Mouse (Mus musculus): ENCODE data around the gene Cacna1c.
A peak's percentile ranks its signal among the peaks of the same experiment; 100 is the strongest.
"Not testable (repeated sequence)": the region's sequence is repeated elsewhere in the genome, so short reads cannot be mapped to it uniquely, and the experiment has no call there.

The Cacna1c gene

DNA sequence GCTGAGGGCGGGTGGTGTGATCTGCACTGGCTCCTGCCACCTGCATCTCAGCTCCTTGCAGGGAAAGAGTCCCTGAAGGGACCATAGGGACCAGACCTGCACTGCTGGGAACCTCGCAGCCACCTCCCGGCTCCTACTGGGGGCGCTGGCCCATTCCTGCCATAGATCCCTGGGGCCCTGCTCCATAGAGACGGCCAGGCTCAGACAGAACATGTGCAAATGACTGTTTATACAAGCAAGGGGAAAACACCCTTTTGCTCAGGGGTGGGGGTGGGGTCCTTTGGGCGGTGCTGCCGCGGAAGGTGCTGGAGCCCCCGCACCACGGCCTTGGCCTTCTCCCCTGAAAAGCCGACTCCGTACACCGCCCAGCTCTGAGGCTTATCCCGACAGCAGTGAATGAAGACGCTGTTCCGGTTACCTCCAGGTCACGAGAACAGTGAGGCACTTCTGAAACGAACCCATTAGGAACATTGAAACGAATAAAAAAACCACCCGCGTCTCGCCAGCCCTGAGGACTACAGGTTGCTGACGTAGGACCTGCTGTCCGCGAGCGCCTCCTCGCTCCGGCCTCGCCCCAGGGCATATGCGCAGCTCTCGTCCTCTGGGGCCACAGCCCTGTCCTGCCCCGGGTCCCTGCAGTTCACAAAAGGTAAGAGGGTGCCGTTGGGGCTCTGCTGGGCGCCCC lies 602.7 kb downstream of the Cacna1c start:
- DNase-seq (ENCODE audit: low spot score) = peak; percentile 51

DNA sequence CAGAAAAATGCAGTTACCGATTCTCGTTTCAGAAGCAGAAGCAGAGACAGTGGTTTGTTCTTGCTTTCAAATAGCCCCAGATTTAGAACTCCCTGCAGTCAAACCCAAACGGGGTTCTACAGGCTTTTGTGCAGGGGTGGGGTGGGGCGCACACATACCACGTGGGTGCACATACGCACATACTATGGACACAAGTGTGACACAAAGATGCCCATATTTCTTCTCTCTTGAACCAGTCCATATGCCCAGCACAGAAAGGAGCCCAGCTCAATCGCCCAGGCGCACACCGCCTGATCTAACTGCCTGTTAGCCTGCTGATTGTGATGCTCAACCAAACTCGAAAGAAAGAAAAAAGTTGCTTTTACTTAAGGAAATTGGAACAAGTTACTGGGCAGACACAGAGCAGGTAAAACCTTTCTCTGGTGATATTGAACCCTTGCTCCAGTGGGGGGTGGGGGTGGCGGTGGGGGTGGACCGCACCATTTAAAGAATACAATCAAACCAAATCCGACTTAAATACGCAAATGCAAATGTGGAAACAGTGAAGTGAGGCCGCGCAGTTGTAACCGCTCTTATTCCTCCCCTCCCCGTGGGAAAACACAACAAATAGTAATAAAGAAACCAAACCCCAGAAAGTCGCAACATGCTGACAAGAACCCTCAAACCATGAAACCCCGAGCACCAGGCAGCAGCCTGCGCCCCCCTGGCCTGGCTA lies 603.4 kb downstream of the Cacna1c start:
- DNase-seq (ENCODE audit: low spot score) = peak; percentile 22

DNA sequence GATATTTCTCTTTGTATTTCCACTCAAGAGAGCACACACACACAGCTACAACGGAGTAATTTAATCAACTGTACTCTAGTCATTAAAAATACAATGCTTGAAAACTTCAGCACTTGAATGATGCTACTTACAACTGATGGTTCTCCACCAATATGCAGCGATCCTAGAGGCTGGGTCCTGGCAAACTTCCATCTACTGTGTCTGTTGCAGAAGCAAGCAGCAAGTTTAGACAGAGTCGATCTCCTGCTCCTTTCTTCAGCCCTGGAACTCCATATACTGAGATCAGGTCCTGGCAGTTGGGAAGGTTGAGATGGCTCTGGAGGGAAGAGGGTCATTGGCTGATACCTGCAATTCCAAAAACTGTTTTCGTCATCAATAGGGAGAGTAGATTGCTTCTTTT lies 617.5 kb downstream of the Cacna1c start:
- not testable (repeated sequence) for DNase-seq (ENCODE audit: low spot score)

DNA sequence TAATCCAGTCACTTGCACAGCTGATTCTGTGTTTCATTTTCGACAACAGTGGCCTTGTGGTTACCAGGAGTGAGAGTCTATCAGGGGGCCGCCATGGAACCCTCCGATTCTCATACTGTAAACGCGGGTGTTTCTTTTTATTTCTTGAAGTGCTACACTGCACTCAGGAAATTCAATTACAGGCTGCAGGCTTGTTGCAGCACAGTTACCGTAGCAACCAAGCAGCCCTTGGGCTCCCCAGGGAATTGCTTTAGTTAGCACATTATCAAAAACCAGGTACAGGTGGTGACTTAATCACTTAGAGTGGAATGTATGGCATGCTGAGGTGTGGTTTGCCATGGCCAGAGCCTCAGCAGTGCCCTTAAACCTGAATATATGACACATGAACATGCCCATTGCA lies 621.9 kb downstream of the Cacna1c start:
- no peak for DNase-seq (ENCODE audit: low spot score)

DNA sequence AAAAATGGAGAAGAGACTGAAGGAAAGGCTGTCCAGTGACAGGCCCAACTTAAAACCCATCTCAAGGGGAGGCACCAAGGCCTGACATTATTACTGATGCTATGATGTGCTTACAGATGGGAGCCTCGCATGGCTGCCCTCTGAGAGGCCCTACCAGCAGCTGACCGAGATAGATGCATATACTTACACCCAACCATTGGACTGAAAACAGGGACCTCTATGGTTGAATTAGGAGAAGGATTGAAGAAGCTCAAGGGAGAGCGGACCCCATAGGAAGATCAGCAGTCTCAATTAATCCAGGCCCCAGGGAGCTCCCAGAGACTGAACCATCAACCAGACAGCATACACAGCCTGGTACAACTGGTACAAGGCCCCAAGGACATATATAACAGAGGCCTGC lies 628.4 kb downstream of the Cacna1c start:
- no peak for DNase-seq (ENCODE audit: low spot score)

DNA sequence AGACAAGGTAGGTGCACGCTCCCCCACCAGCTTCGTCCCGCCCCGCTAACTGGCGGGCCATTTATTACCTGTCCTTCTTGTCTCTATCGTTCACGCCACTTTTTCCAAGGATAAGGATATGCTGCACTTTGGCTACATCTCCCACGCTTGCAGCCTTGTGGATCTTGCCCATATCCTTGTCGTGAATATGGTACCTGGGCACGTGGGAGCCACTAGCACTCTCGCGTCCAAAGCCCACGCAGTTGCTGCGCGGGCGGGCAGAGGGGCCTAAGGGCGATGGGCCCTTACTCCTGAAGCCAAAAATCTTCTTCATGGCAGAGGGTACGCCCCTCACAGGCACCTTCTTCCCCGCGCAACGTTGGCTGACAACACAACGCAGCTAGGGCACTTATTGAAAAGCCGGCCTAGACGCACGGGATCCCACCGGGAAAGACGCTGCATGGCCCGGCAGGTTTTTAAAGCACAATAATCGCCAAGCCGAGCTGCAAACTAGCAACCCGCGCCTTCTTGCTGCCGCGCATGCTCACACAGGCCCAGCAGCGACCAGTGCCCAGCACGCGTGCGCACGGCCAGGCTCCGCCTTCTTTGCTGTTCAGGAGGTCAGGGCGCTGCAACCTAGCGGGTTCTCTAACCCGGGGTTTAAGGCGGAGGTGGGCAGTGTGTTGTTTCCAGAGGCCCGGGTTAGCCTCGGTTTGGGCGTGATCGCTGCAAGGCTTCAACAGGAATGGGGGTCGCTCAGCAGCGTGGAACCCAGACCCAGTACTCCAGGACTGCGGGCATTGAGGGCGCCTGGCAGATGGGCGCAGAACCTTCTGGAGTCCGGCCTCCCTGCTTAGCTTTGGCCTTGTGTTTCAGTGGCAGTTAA lies 634.2 kb downstream of the Cacna1c start, which contains the start of gene Ankrd26:
Ankrd26 (minus strand) TSS at position 482 of the 865 bp plus-strand sequence.
- DNase-seq (ENCODE audit: low spot score) = peak; percentile 97

DNA sequence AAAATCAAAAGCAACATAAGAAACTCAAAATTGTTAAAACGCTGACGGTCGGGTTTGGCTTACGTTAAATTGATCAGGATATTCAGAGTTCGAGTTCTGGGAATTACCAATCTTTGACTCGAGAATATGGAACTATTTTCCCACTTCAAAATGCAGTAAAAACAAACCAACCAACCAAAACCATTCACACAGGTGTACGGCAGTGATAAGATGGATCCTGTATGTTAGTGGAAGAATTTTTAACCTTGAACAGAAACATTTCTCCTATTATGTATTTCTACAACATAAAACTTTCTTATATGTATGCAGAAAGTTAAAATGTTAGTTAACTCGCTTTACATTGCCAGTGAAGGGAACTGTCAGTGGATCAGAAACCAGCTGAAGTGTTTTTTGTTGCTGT lies 635.0 kb downstream of the Cacna1c start:
- no peak for DNase-seq (ENCODE audit: low spot score)

DNA sequence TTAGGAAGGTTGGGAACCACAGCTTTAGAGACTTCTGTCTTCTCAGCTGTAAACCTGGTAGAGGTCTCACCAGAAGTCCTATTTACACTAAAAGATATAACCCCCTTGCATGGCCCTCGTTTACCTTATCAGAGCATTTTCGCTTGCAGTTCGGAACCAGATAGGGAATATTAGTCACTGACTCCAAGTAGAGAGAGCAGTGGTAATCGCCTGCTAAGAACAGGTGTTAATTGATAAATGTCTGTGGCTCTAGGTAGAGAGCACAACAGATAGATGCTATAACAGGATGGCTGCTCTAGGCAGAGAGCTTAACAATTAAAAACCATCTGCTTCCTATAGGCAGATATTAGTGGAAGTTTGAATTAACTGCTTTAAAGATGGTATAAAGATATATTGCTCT lies 657.6 kb downstream of the Cacna1c start:
- DNase-seq (ENCODE audit: low spot score) = no peak
